Mouse (Mus musculus) hindbrain, postnatal 0 days (tissue): ENCODE measurements around the gene Gm45623. TPM values are rescaled to one million over a fixed set of nuclear protein-coding genes. Genes with fewer than 3 reads are reported as not detected.

Experiments
- ATAC-seq: fragments of 200-750 bp; cut with Nextera tagmentation; 2 replicates; pipeline ENCODE4 v1.8.0; 2017; ENCODE audit warnings: mild to moderate bottlenecking, moderate TSS enrichment, moderate library complexity
- DNase-seq: peaks from one replicate; pipeline ENCODE4 v3.0.0-alpha.2; 2015; ENCODE audit warnings: low spot score
- H3K27ac ChIP-seq: fragments of 300-500 bp; sonication (generic); 2 replicates; pipeline ENCODE4 v1.5.1; 2014; ENCODE audit warnings: mild to moderate bottlenecking
- H3K27me3 ChIP-seq: fragments of 300-500 bp; sonication (generic); 2 replicates; pipeline ENCODE4 v1.6.1; 2014; ENCODE audit warnings: low read length, mixed read lengths; ENCODE audit not compliant: insufficient read depth
- H3K36me3 ChIP-seq: fragments of 300-500 bp; sonication (generic); 2 replicates; pipeline ENCODE4 v1.6.1; 2014; ENCODE audit warnings: low read length, mixed read lengths; ENCODE audit not compliant: insufficient read depth
- H3K4me1 ChIP-seq: fragments of 300-500 bp; sonication (generic); 2 replicates; pipeline ENCODE4 v1.6.1; 2014; ENCODE audit warnings: antibody characterized with exemption, low read length, mixed read lengths; ENCODE audit not compliant: insufficient read depth
- H3K4me2 ChIP-seq: fragments of 300-500 bp; sonication (generic); 2 replicates; pipeline ENCODE4 v1.6.1; 2014; ENCODE audit warnings: low read depth, mild to moderate bottlenecking, low read length, moderate library complexity, mixed read lengths
- H3K4me3 ChIP-seq: fragments of 300-500 bp; sonication (generic); 2 replicates; pipeline ENCODE4 v1.5.1; 2014; ENCODE audit warnings: low read length
- H3K9ac ChIP-seq: fragments of 300-500 bp; sonication (generic); replicated peaks from 2 replicates; pipeline ENCODE4 v1.6.1; 2014; ENCODE audit warnings: mild to moderate bottlenecking, low read length, moderate library complexity, mixed read lengths
- H3K9me3 ChIP-seq: fragments of 300-500 bp; sonication (generic); 2 replicates; pipeline ENCODE4 v1.6.1; 2016; ENCODE audit warnings: low read length, mixed read lengths
- CTCF ChIP-seq: IDR thresholded peaks from 2 replicates; pipeline ENCODE4 v1.5.1; 2016; ENCODE audit warnings: antibody characterized with exemption, control low read depth, low read depth
- WGBS: fragments of 180-500 bp; shearing (Covaris S2); extraction: QIAGEN DNeasy Blood & Tissue Kit; methylation state at CpG from one replicate; pipeline ENCODE4 v1.1.7; 2014; 5-methylcytosine and 5-hydroxymethylcytosine counted together
- polyA plus RNA-seq: library from polyadenylated mRNA; unstranded; fragments of >200 nt; fragmentation: Nextera tagmentation; extraction: Ambion mirVana; gene quantifications from 2 replicates; pipeline ENCODE4 v1.2.1, GENCODE M21; 2015
- total RNA-seq: library from RNA; depleted of rRNA; stranded (reverse); fragments of >200 nt; gene quantifications from 2 replicates; pipeline ENCODE4 v1.2.3, GENCODE M21; 2014

Gm45623 gene
- total and polyA plus RNA-seq, 2 experiments from 2014 or later, result 2.4 to 15.1 TPM

- DNase-seq, result peak; percentile 59
These were observed 16.5 kb upstream of the Gm45623 start for GRCm38 (mm10) chr13:56770136-56770578.

GRCm38 (mm10) chr13:56769431-56769830 is 15.8 kb upstream of the Gm45623 start:
- TF ChIP-seq CTCF, result no peak
- DNase-seq (no peak), ATAC-seq (no peak)
- Histone ChIP-seq H3K4me3 (no peak overlapping the region), H3K27ac (no peak overlapping the region), H3K4me2 (no peak overlapping the region), H3K36me3 (no peaks in the 10 kb centered on the region), H3K27me3 (no peaks in the 10 kb centered on the region), H3K4me1 (peaks cover 9% of the 10 kb centered on the region; the same call in 1 of the 2 replicates), H3K9me3 (no peaks in the 10 kb centered on the region), H3K9ac (no peak overlapping the region)
- 34% methylated on average over 4 of the region's 4 CpGs for WGBS

More at GRCm38 (mm10) chr13:56770136-56770578, 16.5 kb upstream of the Gm45623 start:
- Histone ChIP-seq H3K4me2 (no peak overlapping the region), H3K4me3 (no peak overlapping the region), H3K4me1 (peaks cover 9% of the 10 kb centered on the region; the same call in 1 of the 2 replicates), H3K9me3 (no peaks in the 10 kb centered on the region), H3K27me3 (no peaks in the 10 kb centered on the region), H3K9ac (no peak overlapping the region), H3K36me3 (no peaks in the 10 kb centered on the region), H3K27ac (peak overlapping the region; percentile 36; the same call in 1 of the 2 replicates)
- peak; percentile 41; the same call in 1 of the 2 replicates for ATAC-seq
- 40% methylated on average over 1 of the region's 1 CpGs for WGBS
- no peak for TF ChIP-seq CTCF

GRCm38 (mm10) chr13:56766211-56766610 is 12.6 kb upstream of the Gm45623 start:
- Histone ChIP-seq H3K4me2 (no peak overlapping the region), H3K4me3 (no peak overlapping the region), H3K27me3 (no peaks in the 10 kb centered on the region), H3K4me1 (peaks cover 17% of the 10 kb centered on the region), H3K36me3 (no peaks in the 10 kb centered on the region), H3K9ac (no peak overlapping the region), H3K27ac (no peak overlapping the region), H3K9me3 (no peaks in the 10 kb centered on the region)
- TF ChIP-seq CTCF, result no peak
- WGBS, result 52% methylated on average over 5 of the region's 5 CpGs
- no peak for DNase-seq
- ATAC-seq, result no peak

GRCm38 (mm10) chr13:56765284-56766032 is 11.8 kb upstream of the Gm45623 start:
- H3K4me2 ChIP-seq, result peak overlapping the region; percentile 3
- no peaks in the 10 kb centered on the region for H3K27me3 ChIP-seq
- 51% methylated on average over 25 of the region's 25 CpGs for WGBS
- DNase-seq, result no peak
- H3K4me3 ChIP-seq, result no peak overlapping the region
- no peak overlapping the region for H3K9ac ChIP-seq
- no peak overlapping the region for H3K27ac ChIP-seq
- H3K36me3 ChIP-seq, result no peaks in the 10 kb centered on the region
- H3K9me3 ChIP-seq, result no peaks in the 10 kb centered on the region
- peaks cover 17% of the 10 kb centered on the region for H3K4me1 ChIP-seq
- no peak for TF ChIP-seq CTCF
- ATAC-seq, result no peak

- DNase-seq (peak; percentile 68), ATAC-seq (0 out of 2 replicates have a peak, but pooled peaks have one; percentile 39)
- H3K36me3 ChIP-seq, result no peaks in the 10 kb centered on the region
- H3K4me1 ChIP-seq, result peaks cover 12% of the 10 kb centered on the region; the same call in 1 of the 2 replicates
- H3K4me3 ChIP-seq, result no peak overlapping the region
- no peaks in the 10 kb centered on the region for H3K27me3 ChIP-seq
- no peaks in the 10 kb centered on the region for H3K9me3 ChIP-seq
- 0 out of 2 replicates have a peak overlapping the region, but pooled peaks have one; percentile 8 for H3K4me2 ChIP-seq
- no peak overlapping the region for H3K9ac ChIP-seq
- TF ChIP-seq CTCF, result no peak
- 30% methylated on average over 13 of the region's 13 CpGs for WGBS
- H3K27ac ChIP-seq, result peak overlapping the region; percentile 11; the same call in 1 of the 2 replicates
These were observed 9.0 kb upstream of the Gm45623 start for GRCm38 (mm10) chr13:56762446-56763229.

GRCm38 (mm10) chr13:56758492-56758891 is 4.9 kb upstream of the Gm45623 start:
- no peak for ATAC-seq
- DNase-seq, result peak; percentile 81
- peak; percentile 90 for TF ChIP-seq CTCF
- H3K27ac ChIP-seq, result no peak overlapping the region
- peaks cover 8% of the 10 kb centered on the region; the same call in 1 of the 2 replicates for H3K4me1 ChIP-seq
- 35% methylated on average over 6 of the region's 6 CpGs for WGBS
- no peak overlapping the region for H3K4me2 ChIP-seq
- H3K9ac ChIP-seq, result no peak overlapping the region
- no peak overlapping the region for H3K4me3 ChIP-seq
- H3K36me3 ChIP-seq, result no peaks in the 10 kb centered on the region
- 0 out of 2 replicates have a peak, but pooled peaks cover 2% of the 10 kb centered on the region for H3K27me3 ChIP-seq
- H3K9me3 ChIP-seq, result no peaks in the 10 kb centered on the region
